Mouse (Mus musculus) kidney, adult 2 months (tissue): Measurements from ENCODE around the gene Creb5.

ENCODE experiments used
- CTCF ChIP-seq: fragments of 200-500 bp; conservative IDR thresholded peaks from 2 replicates; pipeline ENCODE4 v1.5.1; 2011; ENCODE audit warnings: low read depth, mild to moderate bottlenecking, control low read depth, low read length, moderate library complexity, mixed read lengths; ENCODE audit not compliant: insufficient read depth, insufficient read length
- POLR2A ChIP-seq: fragments of 200-500 bp; IDR thresholded peaks from one replicate; pipeline ENCODE4 v1.6.1; 2011; ENCODE audit warnings: low read depth, low read length, control low read depth

DNA sequence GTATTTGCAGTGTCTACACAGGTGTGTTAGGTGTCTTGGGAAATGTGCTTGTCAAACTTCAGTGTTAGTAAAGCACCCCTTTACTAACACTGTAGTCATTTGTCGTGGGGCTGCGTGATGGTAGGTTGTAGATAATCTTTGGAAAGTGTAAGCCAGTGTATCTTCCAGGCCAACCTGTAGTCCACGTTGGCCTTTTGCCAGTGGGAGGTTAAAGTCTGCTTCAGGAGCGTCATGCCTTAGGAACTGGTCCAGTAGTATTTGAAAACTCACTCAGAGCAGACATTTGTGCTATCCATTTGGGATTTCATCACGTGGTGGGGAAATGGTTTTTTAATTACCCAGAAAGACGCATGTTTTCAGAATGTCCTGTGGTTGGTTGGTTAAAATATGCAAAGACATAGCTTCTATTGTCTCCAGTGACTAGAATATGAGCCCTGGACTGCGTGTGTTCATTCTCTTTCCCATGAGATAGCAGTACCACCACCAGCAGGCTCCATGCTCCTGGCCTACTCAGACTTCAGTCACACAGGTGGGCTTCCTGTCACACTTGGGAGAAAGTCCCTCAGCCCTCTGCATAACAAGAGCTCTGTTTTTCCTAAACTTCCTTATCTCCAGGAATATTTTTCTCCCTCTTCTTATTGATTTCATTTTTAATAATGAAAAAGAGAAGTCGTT, 212.7 kb downstream of the Creb5 start:
- TF ChIP-seq CTCF (no peak), POLR2A (no peak)
